Mouse (Mus musculus) CD4-positive, CD25-positive, alpha-beta regulatory T cell, adult 4 months (primary cell): ENCODE measurements around the gene Leprot. TPM values are rescaled to one million over a fixed set of nuclear protein-coding genes. Genes with fewer than 3 reads are reported as not detected.

Experiments
- ATAC-seq: one replicate; pipeline ENCODE4 v1.8.0; 2017
- polyA plus RNA-seq, 2 experiments: library from polyadenylated mRNA; unstranded; fragments of 100-300 nt; shearing (Covaris generic); gene quantifications; one replicate each; pipeline ENCODE4 v1.2.1; 2017

Leprot gene
- polyA plus RNA-seq, result 10 to 100 TPM; 77.3 to 88.8 TPM

GRCm38 (mm10) chr4:101647196-101647905 lies at the start of gene Leprot:
Gene Leprot, plus strand, starts transcription at chr4:101647718.
- peak; percentile 78 for ATAC-seq

GRCm38 (mm10) chr4:101601758-101602157 lies 45.8 kb upstream of the Leprot start:
- peak; percentile 62 for ATAC-seq

DNA sequence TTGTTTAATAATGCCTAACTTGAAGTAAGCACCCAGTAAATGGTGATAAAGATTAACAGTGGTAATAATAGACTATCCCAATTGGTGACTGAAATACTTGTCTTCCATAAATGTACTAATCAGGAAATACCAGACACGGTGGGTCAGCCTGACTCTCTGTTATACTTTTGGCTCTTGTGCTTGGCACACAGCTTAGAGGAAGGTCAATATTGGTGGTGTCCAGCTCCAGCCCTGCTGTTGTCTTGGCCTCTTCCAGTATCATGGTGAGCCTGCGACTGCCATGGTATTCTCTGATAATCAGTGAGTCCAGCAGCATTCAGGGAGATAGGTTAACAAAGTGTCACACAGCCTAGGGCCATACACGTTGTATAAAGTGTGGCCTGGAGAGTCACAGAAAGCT lies 43.9 kb upstream of the Leprot start:
- ATAC-seq, result no peak

DNA sequence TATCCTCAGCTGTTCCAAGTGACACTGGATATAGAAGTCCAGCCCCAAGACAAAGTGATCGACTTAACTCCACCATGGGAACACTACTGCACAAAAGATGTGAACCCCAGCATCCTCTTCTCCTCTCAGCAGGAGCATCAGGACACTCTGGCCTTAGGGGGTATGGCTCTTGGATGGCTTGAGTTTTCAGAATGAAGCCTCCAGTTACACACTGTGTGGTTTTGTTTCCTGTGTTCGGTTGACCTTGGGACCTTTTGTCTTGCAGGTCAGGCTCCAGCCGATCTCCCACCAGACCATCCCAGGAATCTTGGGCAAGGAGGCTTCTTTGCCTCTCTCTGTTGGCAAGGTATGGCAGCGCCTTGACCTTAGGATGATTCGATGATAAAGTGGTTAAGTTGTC lies 31.0 kb upstream of the Leprot start:
- ATAC-seq, result no peak

GRCm38 (mm10) chr4:101617742-101618141 lies 29.8 kb upstream of the Leprot start:
- no peak for ATAC-seq

- ATAC-seq, result no peak
These were observed 27.3 kb upstream of the Leprot start for GRCm38 (mm10) chr4:101620206-101620605.

DNA sequence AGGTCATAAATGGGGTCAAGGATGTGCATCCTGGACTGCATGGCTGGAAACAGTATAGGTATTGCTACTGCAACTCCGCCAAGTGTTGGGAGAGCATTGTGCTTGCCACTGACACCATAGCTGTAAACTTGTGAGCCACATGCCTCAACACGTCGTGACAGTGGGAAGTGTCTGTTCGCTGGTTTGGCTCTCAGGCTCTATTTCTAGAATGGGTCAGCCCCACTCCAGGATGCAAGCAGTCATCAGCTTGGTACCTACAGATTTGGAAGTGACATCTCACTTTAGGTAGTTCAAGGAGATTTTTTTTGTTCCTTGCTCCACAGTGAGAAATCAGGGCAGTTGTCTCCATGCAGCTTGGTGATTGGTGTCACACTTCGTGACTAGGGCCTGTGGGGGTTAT lies 26.3 kb upstream of the Leprot start:
- no peak for ATAC-seq

GRCm38 (mm10) chr4:101625278-101625677 lies 22.2 kb upstream of the Leprot start:
- ATAC-seq, result no peak

DNA sequence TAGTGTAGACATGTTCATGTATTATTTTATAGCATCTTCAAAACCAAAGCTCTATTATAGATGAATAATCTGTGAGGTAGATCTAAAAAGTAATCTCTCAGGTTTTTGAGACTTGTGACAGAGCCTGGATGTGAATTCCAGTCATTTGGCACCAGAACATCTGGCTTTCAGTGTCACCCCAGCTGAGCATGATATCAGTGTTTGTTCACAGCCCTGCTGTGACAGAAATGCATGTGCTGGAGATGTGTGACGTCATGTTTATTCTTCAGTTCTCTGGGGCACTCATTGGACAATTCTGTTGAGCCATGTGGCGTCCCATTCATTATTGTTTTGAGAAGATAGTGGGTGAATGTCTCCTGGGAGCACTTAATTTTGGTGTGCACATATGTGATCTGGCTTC lies 11.9 kb upstream of the Leprot start:
- no peak for ATAC-seq

GRCm38 (mm10) chr4:101637472-101637871 lies 10.0 kb upstream of the Leprot start:
- no peak for ATAC-seq

GRCm38 (mm10) chr4:101640631-101641030 lies 6.9 kb upstream of the Leprot start:
- no peak for ATAC-seq

GRCm38 (mm10) chr4:101642708-101643107 lies 4.8 kb upstream of the Leprot start:
- ATAC-seq, result no peak

- no peak for ATAC-seq
These were observed 4.3 kb upstream of the Leprot start for GRCm38 (mm10) chr4:101643216-101643615.

GRCm38 (mm10) chr4:101646857-101647195 lies 692 bp upstream of the Leprot start:
- no peak for ATAC-seq

DNA sequence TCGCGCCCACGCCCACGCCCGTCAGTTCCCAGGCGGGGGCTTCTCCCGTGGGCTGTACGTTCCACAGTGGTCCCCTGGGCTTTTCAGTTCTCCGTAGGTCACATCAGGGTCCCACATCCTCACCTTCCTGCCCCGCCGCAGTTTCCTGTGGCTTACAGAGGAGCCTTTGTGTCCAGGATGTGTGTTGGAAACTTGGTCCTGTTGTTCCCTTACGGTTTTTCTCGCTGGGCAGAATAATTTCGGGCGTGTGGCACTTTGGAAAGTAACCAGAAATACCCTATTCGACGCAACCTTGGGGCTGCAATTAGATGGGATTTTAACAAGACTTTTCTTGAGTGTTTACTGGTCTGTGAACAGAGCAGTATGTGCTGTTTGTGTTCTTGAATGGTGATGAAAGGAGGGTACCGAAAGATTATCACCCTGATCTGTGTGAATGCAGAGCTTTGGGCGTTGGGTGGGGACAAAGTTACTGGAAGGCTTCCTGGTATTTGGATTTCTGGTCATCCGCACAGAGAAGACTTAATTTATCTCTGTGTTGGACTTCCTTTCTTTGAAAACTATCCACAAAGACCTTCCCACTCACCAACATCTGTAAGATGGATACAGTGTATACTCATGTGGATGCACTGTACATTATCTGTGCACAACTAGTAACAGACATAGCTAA lies 591 bp downstream of the Leprot start:
- peak; percentile 54 for ATAC-seq

DNA sequence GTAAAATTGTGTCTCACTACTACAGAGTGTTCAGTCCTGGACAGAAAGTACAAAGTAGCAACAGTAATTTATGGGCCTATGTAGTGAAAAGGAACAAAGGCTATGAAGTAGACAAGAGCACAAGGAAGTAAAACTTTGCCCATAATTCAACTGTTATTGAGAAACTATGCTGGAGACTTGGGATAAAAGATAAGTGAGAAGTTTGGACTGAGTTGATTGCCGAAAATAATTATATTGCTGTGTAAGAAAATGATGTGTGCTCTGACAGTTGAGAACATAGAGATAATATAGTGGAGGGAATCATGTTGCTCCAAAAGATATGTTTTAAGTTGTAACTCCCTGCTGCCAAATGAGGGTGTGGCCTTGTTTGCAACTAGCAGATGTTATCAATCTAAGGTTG lies 1.2 kb downstream of the Leprot start:
- no peak for ATAC-seq

DNA sequence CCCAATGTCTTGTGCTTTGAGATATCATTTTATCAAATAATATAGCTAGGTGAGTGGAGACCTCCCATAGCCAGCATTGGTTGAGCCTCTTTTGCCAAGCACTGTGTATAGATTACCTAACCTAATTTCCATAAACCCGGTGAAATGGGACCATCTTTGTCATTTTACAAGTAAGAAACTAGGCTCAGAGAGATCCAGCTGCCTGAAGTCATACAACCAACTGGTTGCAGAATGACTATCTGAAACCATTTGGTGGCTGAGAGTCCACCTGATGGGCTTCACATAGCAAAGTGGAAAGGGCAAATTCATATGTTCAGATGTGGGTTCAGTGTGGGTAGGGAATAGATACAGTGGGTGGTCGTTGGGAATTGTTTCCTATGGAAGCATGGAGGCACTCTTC lies 3.4 kb downstream of the Leprot start:
- no peak for ATAC-seq

- no peak for ATAC-seq
These were observed 6.7 kb downstream of the Leprot start for GRCm38 (mm10) chr4:101654256-101654655.

DNA sequence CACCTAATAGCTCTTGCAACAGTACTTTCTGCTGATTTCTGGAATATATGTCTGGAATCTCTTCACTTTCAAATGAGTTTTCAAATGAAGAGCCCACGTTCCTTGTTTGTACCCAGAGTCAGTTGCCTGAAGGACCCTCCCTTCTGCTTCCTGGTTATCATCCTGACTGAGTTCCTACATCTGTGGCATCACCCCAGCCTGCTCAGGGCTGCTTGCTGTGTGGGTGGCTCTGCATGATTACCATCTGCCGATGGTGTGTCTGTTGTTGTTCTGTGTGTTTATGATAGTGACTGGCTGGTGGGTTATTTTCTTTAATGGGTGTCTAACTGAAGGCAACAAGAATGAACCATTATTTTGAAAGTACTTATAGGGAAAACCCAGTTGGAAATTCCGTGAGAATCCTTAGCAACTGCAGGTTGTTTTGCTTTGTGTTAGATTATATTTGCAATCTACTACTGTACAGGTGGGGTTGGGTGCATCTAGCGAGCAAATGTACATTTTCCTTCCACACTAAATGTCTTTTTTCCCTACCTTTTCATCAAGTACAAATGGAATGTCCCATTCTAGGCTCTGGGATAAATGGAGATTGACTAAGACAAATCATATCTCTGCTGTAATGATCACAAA lies 7.4 kb downstream of the Leprot start:
- no peak for ATAC-seq

GRCm38 (mm10) chr4:101655415-101655790 lies 7.9 kb downstream of the Leprot start:
- ATAC-seq, result no peak

- no peak for ATAC-seq
These were observed 8.5 kb downstream of the Leprot start for GRCm38 (mm10) chr4:101656056-101656455.

GRCm38 (mm10) chr4:101656956-101657570 lies 9.5 kb downstream of the Leprot start:
- peak; percentile 76 for ATAC-seq

GRCm38 (mm10) chr4:101664160-101664750 lies 16.7 kb downstream of the Leprot start:
- ATAC-seq, result peak; percentile 63
